Mouse (Mus musculus): ENCODE measurements around the gene Slc41a2.

Gene Slc41a2

DNA sequence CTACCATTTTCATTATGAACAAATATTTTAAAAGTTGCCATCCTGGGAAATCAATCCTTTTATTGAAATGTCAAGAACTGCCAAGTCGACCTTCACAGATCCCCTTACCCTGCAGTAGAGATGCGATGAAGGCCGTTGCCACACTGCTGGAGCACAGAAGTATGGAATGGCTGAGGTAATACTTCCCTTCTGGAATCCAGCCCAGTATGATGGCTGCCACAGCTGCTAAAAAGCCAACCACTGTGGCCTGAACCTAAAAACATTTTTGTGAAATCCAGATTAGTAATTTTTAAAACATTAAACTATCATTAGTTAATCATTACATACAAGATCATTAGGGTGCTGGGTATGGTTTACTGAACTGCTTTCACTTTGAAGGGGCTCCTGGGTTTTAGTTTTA is 36.6 kb downstream of the Slc41a2 start:
- no peak for DNase-seq

DNA sequence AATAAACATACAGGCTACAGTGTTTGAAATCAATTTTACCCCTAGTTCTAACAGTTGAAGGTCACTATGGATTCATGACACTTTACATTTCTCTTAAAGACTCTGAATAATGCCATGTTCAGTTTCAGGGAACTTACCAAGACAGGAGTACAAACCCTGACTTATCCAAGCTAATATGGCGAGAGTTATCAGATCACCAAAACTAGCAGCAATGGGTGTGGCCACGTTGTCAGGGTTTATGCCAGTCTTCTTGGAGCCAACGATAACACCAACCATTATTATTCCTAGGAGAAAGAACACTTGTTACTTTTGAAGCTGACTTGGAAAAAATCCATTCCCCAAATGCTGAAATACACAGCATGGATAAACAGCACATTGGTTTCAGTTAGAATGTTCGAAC is 40.7 kb downstream of the Slc41a2 start:
- no peak for DNase-seq

DNA sequence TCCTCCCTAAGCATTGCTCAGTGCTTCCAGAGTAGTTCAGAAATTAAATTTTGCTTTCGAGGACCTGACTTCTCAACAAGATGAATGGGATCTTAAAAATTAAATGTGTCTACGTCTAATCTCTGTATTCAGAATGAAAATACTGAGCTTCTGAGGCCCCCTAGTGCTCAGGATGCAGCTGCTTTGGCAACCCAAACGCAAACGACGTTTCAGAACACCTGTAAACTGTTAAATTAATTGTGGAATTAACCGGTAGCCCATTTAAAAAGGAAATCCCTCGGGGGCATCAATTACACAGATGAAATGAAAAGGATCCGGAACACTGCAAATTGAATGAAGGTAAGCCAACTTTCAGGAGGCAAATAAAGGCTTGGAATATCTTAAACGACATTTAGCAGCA is 42.9 kb downstream of the Slc41a2 start:
- peak; percentile 26 for DNase-seq

DNA sequence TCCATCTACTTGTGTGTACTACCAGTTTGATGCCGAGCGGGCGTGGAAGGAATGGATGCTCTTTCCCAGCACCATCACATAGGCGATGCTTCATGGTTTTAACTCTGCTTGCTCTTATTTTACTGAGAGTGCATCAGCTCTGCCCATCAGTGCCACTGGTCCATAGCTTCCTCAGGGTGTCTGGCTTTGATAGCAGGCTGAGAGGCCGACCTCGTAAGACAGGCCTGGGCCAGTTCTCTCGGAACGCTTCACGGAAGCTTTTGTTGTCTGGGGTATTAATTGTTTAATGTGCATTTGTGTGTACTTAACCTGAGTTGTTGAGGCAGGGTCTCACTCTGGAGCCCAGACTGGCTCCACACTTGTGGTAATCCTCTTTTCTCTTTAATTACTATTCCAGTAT is 44.3 kb downstream of the Slc41a2 start:
- DNase-seq, result no peak

DNA sequence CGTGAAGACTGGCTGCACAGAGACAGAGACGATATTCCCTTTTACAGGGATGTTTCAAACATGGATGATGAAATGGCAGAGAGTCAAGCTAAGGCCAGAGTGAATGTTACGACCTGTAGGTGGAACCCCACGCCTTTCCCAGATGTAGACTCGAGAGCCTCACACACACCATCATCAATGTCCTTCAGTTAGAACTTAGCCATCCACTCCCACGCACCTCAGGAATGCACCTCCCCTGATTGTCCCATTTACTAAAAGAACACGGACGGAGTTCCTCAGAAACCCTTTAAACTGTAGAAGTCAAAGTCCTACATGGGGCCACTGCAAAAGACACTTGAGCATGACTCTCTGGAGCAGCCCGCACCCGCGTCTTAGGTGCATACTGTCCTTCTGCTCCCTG is 46.0 kb downstream of the Slc41a2 start:
- DNase-seq, result no peak

DNA sequence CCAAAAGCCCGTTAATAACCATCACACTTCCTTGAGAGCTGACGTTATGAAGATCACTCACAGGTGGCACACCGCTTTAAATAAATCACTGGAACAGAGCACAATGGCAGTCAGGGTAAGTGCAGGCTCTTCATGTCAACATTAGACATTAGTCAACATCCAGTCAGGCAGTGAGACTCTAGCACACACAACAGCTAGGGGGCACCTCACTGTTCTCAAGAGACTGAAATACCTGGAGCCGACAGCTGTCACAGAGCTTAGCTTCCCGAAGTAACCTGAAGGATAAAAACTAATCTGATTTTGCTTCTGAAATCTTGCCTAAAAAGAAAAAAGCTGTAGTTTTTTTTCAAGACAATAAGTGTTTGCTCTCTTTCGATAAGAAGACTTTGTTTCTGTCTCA is 49.9 kb downstream of the Slc41a2 start:
- no peak for DNase-seq

DNA sequence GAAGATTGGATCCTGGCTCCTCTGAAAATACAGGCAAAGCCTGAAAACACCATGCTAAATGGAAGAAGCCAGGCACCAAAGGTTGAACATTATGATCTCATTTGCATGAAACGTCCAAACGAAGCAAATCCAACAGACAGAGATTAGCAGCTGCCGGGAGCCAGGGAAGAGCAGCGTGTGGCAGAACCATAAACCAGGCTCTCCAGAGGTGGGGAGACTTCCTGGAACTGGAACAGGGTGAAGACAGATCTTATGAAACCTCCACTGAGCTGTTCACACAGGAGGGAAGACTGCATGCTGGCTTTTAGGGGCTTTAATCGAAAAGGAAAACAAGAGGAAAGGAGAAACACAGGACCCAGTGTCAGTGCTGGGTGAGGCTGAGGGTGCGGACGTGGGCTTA is 51.3 kb downstream of the Slc41a2 start:
- no peak for DNase-seq

DNA sequence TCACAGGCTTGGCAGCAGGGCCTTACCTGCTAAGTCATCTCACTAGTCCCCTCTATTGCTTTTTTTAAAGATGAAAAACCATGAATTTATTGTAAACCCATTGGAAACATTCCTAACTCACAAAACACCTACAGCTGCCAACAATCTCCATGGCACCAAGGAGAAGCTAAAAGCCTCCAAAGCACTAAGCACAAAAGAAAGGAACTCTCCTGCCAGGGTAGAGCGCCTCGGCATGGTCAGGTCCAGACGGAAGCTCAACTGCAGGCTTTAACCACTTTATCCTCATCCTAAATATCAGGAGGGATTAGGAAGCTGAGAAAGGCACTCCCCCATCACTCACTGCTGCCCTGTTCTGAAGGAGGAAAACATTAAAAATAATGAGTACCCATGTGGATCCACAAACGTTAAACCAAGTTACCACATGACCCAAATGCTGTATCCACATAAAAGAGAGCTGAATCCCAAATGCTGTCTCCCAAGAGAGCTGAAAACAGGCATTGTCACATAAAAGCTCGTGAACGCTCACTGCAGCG is 51.9 kb downstream of the Slc41a2 start:
- no peak for DNase-seq

DNA sequence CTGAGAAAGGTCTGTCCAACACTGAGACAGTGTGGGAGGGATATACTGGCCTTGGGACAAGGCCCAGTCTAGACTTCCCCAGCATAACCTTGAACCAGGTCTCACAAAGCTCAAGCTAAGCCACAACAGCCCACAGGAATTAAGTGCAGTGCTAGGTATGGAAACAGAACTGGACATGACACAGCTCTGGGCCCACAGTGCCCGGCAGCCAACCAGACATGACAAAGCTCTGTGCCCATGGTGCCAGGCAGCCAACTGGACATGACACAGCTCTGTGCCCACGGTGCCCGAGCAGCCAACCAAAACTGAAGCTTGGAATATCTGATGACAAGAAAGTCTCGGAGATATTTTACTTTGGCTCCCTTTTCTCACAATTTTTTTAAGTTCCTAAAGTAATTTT is 52.8 kb downstream of the Slc41a2 start:
- no peak for DNase-seq

DNA sequence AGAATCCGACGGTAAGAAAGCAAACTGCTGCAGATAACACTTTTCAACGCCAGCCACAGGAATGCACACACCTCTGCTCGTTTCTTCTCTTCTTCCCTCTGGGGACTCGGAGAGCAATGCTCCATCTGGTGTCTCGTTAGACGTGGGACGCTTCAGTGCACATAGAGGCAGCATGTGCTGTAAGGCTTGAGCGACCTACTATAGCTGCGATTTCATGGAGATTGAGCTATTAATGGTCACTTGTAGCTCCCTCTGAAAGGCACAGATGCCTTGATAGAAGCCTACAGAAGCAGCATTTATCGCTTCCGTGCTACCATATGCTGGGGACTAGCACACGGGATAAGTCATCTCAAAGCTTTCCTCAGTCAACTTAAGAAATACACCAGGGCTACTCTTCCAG is 71.0 kb downstream of the Slc41a2 start:
- DNase-seq, result no peak

DNA sequence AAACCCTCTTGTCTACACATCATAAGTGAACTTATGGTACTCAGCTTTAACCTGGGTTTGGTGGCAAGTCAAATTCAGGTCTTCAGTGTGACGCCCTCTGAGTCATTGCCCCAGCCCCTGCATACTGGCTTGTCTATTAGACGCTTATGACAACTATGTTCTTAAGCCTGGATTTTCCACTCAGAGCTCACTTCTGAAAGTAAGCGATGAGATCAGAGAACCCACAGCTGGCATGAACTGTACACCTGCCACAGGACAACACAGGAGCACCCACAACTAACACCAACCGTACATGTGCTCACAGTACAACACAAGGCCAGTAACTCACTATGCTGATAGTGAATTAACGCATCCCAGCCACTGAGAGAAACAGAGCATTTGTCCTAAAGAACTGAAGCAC is 71.4 kb downstream of the Slc41a2 start:
- DNase-seq, result no peak

DNA sequence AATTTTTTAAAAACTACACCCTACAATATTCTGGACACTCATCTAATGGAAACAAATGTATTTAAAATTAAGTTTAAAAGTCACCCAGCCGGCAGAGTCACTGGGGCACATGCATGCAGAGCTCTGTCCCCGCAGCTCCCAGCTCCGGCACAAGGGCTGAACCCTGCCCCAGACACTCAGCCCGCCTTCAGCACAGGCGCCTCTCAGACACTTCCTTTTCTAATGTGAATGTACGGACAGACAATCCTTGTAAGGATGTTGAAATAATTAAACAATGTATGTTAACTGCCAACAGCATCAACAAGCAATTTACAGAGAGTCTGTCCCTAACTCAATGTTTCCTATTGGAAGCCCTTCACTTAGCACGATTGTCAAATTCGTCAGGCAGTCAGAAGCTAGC is 73.0 kb downstream of the Slc41a2 start:
- DNase-seq, result no peak

DNA sequence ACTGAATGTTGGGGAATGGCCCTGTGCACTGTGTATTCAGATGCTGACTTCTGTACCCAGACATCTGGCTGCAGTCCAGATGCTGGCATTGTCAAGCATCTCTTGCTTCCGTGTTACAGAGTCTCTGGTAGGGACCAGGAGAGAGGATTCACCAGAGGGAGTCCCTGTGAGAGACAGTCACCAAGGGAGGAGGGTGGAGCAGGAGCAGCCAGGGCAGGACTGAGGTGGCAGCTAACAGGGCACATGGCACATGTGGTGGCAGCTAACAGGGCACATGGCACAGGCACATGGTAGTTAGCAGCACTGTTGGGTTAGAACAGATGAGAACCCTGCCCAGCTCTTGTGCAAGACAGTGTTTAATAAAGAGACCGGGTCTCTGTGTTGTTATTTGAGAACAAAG is 73.6 kb downstream of the Slc41a2 start:
- DNase-seq, result no peak

DNA sequence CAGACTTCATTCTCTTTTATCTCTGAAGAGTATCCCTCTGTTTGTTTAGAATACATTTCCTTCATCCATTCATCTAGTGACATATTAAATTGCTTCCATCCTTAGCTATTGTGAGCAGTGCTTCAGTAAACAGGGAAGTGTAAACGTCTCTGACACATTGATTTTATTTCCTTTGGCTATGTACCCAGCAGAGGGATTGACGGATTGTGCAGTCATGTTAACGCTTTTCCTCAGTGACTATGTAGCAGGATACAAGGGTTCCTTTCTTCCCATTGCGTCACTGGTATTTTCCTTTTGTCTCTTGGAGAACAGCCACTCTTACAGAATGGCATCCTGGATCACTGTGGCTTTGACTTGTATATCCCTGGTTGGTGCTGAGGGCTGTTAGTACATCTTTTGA is 76.4 kb downstream of the Slc41a2 start:
- DNase-seq, result no peak

DNA sequence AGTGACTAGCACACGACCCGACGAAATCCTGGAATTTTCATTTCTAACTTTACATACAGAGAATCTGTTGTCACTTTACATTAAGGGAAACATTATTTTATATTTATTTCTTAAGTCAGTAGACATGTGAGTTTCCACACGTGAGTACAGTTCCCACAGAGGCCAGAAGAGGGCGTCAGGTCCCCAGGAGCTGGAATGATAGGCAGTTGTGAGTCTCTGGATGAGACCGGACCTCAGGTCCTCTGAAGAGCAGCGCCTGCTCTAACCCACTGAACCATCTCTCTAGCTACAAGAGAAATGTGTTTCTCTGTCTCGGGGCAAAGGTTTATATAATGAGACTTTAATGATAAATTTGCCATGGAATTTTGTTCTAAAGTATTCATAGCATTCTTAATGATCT is 86.3 kb downstream of the Slc41a2 start:
- peak; percentile 16 for DNase-seq

DNA sequence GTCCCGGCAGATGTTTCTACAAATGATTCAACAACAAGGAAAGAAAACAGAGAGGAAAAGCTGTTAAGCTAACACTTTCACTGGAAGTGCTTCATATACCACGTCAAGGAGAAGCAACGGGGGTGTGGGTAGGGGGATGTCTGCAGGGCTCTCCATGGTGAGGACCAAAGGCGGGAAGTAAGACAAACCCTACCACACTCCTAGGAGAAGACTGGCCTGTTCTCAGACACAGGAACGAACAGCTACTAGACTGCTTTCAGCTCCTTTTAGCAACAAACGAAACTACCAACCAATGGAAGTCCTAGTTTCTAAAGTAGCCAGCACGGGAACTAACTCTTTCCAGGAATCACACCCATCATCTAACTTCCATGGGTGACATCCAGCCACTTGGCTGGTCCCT is 89.6 kb downstream of the Slc41a2 start:
- no peak for DNase-seq

DNA sequence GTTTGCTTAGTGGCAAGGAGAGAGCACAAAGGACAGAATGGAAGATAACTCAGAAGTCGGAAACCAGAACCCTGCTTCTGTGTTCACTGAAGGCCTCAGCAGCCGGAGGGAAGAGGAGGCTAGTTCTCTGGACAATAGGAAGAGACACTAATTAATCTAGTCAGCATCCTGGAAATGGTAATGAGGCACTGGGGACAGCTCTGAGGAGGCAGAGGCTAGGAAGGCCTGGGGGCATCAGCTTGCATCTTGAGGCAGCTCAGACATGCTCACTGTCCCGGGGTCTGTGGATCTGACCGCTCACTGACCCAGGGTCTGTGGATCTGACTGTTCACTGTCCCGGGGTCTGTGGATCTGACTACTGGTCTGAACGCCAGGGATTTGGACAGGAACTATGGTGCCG is 92.0 kb downstream of the Slc41a2 start:
- no peak for DNase-seq

DNA sequence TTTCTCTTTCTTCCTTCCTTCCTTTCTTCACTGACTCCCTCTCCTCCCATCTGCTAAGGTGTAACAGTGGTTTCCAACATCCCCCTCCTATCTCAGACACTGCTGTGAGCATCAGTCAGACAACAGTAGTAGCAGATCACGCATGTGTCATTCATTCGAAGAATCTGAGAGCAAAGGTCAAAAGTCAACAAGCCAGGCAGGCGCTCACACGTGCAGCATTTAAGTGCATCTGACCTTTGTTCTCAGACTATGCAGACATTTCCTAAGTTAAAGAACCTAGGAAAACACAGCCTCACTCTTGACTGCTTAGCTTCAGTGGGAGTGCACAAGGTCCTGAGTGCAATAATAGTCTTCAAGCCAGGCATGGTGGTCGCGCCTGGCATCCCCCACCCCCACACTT is 93.6 kb downstream of the Slc41a2 start:
- no peak for DNase-seq

DNA sequence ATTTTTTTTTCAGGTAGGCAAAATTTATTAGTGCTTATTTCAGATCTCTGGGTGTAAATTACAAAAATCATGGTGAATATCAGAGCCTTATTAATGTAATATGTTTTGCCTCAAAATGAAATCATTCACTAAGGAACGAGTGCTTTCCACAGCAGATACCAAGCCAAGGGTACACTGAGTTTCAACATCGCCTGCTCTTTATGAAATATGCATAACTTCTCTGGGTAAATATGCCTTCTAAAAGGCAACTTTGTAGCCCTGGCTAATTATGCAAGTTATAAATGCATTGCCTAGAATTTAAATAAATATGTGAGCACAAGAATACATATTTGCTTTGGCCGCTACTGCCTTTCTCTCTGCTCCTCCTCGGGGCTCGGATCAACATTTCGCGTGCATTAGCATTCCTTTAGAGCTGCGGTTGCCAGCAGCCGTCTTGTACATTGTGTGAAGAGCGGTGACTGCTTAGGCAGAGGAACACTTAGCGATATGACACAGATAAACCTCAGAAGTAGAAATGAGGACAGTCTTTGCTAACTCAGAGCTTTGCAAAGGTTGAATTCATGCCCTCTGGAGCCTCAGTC is 95.5 kb downstream of the Slc41a2 start:
- peak; percentile 16 for DNase-seq

DNA sequence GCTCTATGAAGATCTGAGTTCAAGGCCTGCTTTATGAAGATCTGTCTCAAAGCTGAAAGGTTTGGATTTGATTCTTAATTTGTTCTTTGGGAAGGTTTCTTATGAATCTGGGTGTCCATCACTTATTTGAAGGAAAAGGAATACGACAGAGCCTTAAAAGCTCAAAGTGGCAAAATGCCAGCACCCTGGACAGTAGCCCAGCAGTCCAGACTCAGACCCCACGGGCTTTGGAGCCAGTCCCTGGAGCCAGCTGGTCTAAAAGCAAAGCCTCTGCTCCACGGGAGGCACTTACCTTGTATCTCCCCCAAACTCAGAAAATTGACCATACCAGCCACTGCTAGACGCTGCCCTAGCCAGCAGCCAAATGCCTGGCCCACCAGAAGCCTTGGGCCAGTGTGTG is 103.3 kb downstream of the Slc41a2 start:
- DNase-seq, result no peak

DNA sequence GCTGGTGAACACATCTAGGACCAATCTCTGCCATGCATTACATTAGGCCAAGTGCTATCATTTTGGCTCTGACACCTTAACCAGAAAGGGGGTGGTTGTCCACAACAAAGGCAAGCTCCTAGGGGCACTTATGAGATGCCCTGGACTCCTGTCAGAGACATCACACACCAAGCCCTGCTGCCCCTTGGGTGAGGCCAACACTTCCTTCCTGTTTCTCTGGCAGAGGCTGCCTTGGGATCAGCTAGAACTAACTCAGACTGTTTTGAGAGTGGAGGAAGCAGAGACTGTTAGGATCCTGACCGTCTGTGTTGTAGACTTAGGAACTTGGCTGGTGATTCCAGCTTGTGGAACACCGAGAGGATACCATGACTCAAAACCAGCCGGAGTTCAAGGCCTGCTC is 103.7 kb downstream of the Slc41a2 start:
- no peak for DNase-seq

DNA sequence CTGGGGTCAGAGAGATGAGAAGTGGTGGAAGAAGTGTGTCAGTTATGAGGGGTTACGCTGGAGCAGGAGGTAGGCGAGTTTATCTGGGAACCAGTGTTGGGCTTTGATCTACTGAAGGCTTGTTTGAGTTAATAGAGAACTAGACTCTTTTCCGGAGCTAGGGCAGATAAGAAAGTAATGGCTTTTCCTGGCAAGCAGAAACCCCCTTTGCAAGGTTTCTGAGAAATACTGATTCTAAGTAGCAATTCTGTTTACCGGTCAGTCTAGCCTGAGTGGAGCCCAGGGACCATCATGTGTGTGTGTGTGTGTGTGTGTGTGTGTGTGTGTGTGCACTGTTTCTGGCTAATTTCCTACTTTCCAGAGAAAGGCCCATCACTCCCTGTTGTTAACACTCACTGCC is 109.1 kb downstream of the Slc41a2 start:
- DNase-seq, result no peak

DNA sequence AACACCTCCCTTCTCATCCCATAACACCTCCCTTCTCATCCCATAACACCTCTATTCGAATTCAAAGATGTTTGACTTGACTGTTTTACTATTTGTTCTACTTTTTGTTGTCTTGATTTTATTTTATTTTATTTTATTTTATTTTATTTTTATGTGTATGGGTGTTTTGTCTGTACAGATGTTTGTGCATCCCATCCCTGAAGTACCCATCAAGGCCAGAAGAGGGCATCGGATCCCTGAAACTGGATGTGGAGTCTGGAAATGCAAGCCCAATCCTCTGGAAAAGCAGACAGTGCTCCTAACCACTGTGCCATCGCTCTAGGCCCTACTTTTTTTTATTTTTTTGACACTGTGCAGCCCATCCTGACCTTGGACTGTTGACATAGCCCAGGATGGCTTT is 112.7 kb downstream of the Slc41a2 start:
- DNase-seq, result peak; percentile 47

DNA sequence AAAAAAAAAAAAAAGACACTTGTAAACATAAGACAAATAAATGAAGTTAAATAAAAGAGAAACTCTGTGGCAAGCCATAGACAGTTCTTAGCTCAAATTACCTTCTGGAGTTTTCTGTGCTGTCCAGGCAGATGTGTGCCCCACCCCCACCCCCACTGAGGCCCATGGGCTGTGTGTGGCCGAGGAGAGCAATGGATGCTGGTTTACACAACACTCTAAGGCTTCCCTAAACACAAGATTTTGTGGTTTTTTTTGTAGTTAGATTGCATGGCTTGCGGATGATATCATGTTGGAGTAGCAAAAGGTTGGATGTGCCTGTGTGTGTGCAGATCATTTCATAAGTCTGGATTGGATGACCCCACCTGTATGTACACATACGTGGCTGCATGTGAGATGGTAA is 116.8 kb downstream of the Slc41a2 start:
- DNase-seq, result no peak

DNA sequence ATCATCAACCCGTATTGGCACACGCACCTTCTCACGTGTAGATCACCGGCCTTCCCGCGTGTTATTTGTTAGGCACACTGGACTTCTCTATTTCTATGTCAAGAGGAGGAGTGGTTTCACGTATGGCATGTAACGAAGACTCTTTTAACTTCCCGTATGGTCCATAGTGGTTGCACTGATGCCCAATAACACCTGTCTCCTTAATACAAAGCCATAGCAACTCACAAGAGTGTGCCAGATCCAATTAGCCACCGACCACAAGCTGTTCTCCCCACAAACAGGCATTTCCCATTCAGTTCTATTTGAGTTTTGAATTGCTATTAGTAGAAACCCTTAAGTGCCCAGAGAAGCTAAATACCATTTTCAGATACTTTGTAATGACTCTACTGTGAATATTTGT is 117.5 kb downstream of the Slc41a2 start:
- DNase-seq, result no peak

DNA sequence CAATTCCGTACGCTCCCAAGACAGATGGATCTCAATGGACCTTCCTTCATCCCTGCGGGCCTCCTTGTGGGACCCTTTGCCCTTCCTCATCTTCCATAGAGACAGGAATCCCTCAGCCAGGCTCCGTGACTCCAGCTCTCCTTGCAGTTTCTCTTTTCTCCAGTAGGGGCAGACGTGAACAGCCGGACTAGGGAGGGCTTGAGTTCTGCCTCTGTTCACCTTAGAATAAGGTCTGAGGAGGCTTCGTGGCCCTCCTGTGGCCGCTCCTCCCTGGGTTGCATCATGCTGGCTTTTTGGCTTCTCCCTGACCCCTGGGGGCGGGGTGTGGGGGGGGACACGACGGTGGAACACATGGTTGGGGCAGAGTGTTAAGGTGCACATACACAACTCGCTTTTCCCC is 118.0 kb downstream of the Slc41a2 start:
- DNase-seq, result peak; percentile 64
